Mouse (Mus musculus) heart, adult 2 months (tissue): ENCODE measurements around the gene Esyt1. TPM values are rescaled to one million over a fixed set of nuclear protein-coding genes. Genes with fewer than 3 reads are reported as not detected.

Source experiments
- DNase-seq, 2 experiments: peaks; one replicate each; pipeline ENCODE4 v3.0.0; 2021
- H3K27ac ChIP-seq: fragments of 200-600 bp; 2 replicates; pipeline ENCODE4 v1.8.1; 2022
- H3K27me3 ChIP-seq: fragments of 200-500 bp; 2 replicates; pipeline ENCODE4 v1.6.1; 2012; ENCODE audit warnings: mild to moderate bottlenecking, low read length, inconsistent platforms, mixed read lengths; ENCODE audit not compliant: control insufficient read depth, insufficient read depth
- H3K36me3 ChIP-seq: fragments of 200-500 bp; 2 replicates; pipeline ENCODE4 v1.6.1; 2012; ENCODE audit warnings: low read length, inconsistent platforms; ENCODE audit not compliant: control insufficient read depth, insufficient read depth
- H3K4me1 ChIP-seq: fragments of 200-500 bp; 2 replicates; pipeline ENCODE4 v1.6.1; 2011; ENCODE audit warnings: low read length; ENCODE audit not compliant: control insufficient read depth, insufficient read depth
- H3K4me3 ChIP-seq: fragments of 200-600 bp; 2 replicates; pipeline ENCODE4 v1.8.1; 2022
- H3K79me2 ChIP-seq: fragments of 200-500 bp; replicated peaks from 2 replicates; pipeline ENCODE4 v1.6.1; 2012; ENCODE audit warnings: mild to moderate bottlenecking, inconsistent platforms, low read length, moderate library complexity, mixed read lengths; ENCODE audit not compliant: control insufficient read depth, insufficient read depth
- H3K9ac ChIP-seq: fragments of 200-500 bp; 2 replicates; pipeline ENCODE4 v1.6.1; 2012; ENCODE audit warnings: low read depth, mild to moderate bottlenecking, control low read depth, inconsistent platforms, low read length, mixed read lengths
- CTCF ChIP-seq: fragments of 200-600 bp; IDR thresholded peaks from 2 replicates; pipeline ENCODE4 v1.8.1; 2022; ENCODE audit warnings: antibody characterized with exemption, mild to moderate bottlenecking, moderate library complexity
- EP300 ChIP-seq: fragments of 200-500 bp; IDR thresholded peaks from 2 replicates; pipeline ENCODE4 v1.6.1; 2011; ENCODE audit warnings: low read depth, low read length, control low read depth; ENCODE audit not compliant: insufficient read depth
- POLR2A ChIP-seq: fragments of 200-500 bp; IDR thresholded peaks from 2 replicates; pipeline ENCODE4 v1.6.1; 2011; ENCODE audit warnings: mild to moderate bottlenecking, low read depth, low read length, control low read depth; ENCODE audit not compliant: insufficient read depth
- WGBS: fragments of 180-500 bp; shearing (Covaris S2); methylation state at CpG from one replicate; pipeline ENCODE4 v1.1.7; 2018; 5-methylcytosine and 5-hydroxymethylcytosine counted together
- intact Hi-C: fragments of 180-260 bp; cut with DNase I; formaldehyde crosslinking; loops from one replicate; pipeline ENCODE4 v1.15.1; 2025
- polyA plus RNA-seq: library from polyadenylated mRNA; depleted of rRNA; stranded (reverse); fragments of >200 nt; gene quantifications from 2 replicates; pipeline ENCODE4 v1.2.3, GENCODE M21; 2012
- total RNA-seq, 2 experiments: library from RNA; stranded (reverse); gene quantifications; 2 replicates each; pipeline ENCODE4 v1.2.3; 2021

Esyt1 gene
- total and polyA plus RNA-seq, 3 experiments: 16.4 to 24.7 (median 17.9) TPM

DNA sequence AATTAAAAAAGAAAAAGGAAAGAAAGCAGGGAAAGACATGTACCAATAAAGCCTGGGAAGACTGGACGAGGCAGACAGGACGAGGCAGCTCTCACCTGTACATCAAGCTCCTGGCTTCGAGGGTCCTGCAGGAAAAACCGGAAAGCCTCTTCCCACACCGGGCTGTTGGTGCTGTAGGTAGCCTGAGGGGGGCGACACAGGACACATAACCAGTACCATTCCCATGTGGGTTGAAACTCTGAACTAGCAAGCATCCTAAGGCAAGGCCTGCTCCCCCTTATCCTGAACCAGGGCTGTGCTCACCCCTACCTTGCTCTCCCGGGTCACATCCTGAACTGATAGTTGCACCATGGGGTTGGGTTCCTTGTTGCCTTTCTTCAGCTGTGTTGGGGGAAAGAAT is 6.8 kb downstream of the Esyt1 start:
- Histone ChIP-seq H3K27ac (no peak overlapping the region), H3K36me3 (no peaks in the 10 kb centered on the region), H3K4me3 (no peak overlapping the region), H3K27me3 (no peaks in the 10 kb centered on the region), H3K9ac (no peak overlapping the region), H3K4me1 (no peaks in the 10 kb centered on the region), H3K79me2 (no peaks in the 10 kb centered on the region)
- TF ChIP-seq POLR2A (no peak), CTCF (peak; percentile 78), EP300 (0 out of 2 replicates have a peak, but pooled peaks have one; percentile 66)
- intact Hi-C loops: loop anchor here (1.0 kb wide), 1 partner anchor 17 kb away; no protein-coding TSS in a partner anchor
- peak; percentile 50 to 70 for DNase-seq
- 81% methylated on average over 7 of the region's 7 CpGs for WGBS

DNA sequence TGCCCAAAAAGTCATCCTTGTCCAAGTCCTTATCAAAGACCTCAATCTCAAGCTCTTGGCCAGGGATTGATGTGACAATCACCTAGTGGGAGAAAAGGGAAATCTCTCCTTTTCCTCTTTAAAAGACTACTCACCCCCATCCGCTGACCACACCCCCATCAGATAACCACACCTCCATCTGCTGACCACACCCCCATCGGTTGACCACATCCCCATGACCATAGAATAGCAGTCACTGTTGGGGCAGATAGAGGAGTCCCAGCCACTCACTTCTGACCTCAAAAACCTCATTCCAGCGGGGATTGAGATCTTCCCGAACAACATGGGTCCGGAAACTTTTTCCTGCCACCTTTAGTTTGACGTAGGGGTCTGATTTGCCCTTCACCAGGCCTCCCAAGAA is 9.0 kb downstream of the Esyt1 start:
- 59% methylated on average over 6 of the region's 6 CpGs for WGBS
- H3K36me3 ChIP-seq: no peaks in the 10 kb centered on the region
- intact Hi-C loops: no loop called here

DNA sequence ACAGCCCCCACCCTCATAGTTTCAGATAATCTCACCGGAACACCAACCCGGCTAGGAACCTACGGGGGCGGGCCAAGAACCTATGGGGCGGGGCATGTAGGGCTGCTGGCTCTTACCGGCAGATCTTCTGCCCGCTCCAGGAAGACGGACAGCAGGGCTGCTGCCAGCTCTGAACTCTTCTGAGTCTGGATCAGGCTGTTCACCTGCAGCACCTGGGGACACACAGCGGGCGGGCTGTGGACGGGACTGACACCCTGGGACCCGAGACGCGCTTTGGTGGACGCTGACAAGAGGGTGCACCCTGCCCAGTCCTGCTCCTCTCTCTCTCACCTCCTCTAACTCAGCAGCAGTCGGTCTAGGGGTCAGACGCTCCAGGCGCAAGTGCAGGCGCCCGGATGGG is 9.6 kb downstream of the Esyt1 start:
- no peaks in the 10 kb centered on the region for H3K4me1 ChIP-seq
- 81% methylated on average over 20 of the region's 20 CpGs for WGBS
- H3K4me3 ChIP-seq: no peak overlapping the region
- H3K79me2 ChIP-seq: no peaks in the 10 kb centered on the region
- intact Hi-C loops: no loop called here
- no peak overlapping the region for H3K27ac ChIP-seq
- H3K9ac ChIP-seq: no peak overlapping the region
- H3K36me3 ChIP-seq: no peaks in the 10 kb centered on the region
- no peak for DNase-seq
- no peak for TF ChIP-seq CTCF
- TF ChIP-seq EP300: no peak
- no peak for TF ChIP-seq POLR2A
- no peaks in the 10 kb centered on the region for H3K27me3 ChIP-seq

More for the DNA sequence above, 9.0 kb downstream of the Esyt1 start:
- no peaks in the 10 kb centered on the region for H3K79me2 ChIP-seq
- TF ChIP-seq CTCF: no peak
- H3K9ac ChIP-seq: no peak overlapping the region
- H3K27me3 ChIP-seq: no peaks in the 10 kb centered on the region
- H3K4me1 ChIP-seq: no peaks in the 10 kb centered on the region
- DNase-seq: no peak
- no peak overlapping the region for H3K27ac ChIP-seq
- no peak overlapping the region for H3K4me3 ChIP-seq

DNA sequence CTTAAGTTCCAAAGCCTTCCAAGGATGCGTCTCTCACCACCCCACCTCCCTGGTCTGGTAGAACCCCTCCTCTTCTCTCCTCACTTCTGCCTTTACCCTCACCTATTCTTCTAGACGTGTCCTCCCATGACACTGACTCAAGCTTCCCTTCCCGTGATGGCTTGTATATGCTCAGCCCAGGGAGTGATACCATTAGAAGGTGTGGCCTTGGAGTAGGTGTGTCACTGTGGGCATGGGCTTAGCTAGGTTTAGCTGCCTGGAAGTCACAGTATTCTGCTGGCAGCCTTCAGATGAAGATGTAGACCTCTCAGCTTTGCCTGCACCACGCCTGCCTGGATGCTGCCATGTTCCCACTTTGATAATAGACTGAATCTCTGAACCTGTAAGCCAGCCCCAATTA is 10.6 kb downstream of the Esyt1 start:
- TF ChIP-seq EP300 (no peak), CTCF (no peak), POLR2A (no peak)
- H3K36me3 ChIP-seq: no peaks in the 10 kb centered on the region
- no peak overlapping the region for H3K4me3 ChIP-seq
- H3K27me3 ChIP-seq: no peaks in the 10 kb centered on the region
- WGBS: 82% methylated on average over 4 of the region's 4 CpGs
- no peak overlapping the region for H3K9ac ChIP-seq
- H3K79me2 ChIP-seq: no peaks in the 10 kb centered on the region
- H3K27ac ChIP-seq: no peak overlapping the region
- DNase-seq: no peak
- H3K4me1 ChIP-seq: no peaks in the 10 kb centered on the region
- intact Hi-C loops: no loop called here

DNA sequence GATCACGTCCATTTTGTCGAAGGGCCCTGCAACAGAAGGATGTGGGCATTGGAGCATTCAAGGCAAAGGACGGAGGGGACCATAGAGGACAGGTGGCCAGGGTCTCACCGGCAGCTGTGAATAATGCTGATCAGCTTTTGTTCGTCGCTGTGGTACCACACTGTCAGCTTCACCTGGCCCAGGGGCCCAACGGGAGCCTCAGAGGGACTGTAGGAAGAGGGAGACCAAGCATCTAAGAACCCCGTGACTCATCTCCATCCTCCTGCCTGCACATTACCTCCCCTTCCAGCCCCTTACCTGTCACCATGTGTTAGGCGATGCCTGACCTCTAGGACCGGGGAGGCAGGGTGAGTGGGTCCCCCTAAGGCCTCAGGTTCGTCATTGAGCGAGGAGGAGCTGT is 13.9 kb downstream of the Esyt1 start:
- H3K36me3 ChIP-seq: no peaks in the 10 kb centered on the region
- WGBS: 90% methylated on average over 12 of the region's 12 CpGs
- no peak for DNase-seq
- intact Hi-C loops: no loop called here
- H3K4me3 ChIP-seq: no peak overlapping the region
- no peak overlapping the region for H3K9ac ChIP-seq
- H3K4me1 ChIP-seq: no peaks in the 10 kb centered on the region
- no peaks in the 10 kb centered on the region for H3K79me2 ChIP-seq
- H3K27ac ChIP-seq: no peak overlapping the region
- TF ChIP-seq POLR2A (no peak), EP300 (no peak), CTCF (no peak)
- no peaks in the 10 kb centered on the region for H3K27me3 ChIP-seq

DNA sequence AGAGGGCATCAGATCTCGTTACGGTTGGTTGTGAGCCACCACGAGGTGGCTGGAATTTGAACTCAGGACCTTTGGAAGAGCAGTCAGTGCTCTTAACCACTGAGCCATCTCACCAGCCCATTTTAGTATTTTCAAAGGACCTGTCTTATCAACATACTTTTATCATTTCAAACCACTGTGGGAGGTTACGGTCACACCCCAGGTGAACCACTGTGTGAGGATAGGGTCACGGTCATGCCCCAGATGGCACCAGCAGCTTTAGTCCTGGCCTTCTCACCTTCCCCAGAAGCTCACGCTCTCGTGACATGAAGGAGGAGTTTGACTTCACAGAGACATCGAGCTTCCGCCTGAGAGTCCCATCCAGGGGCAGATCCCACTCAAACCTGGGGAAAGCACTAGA is 14.5 kb downstream of the Esyt1 start:
- H3K36me3 ChIP-seq: no peaks in the 10 kb centered on the region
- WGBS: 94% methylated on average over 9 of the region's 9 CpGs

More for the DNA sequence above, 14.5 kb downstream of the Esyt1 start:
- DNase-seq: no peak
- no peak for TF ChIP-seq EP300
- TF ChIP-seq POLR2A: no peak
- no peak for TF ChIP-seq CTCF
- Histone ChIP-seq H3K27me3 (no peaks in the 10 kb centered on the region), H3K4me1 (no peaks in the 10 kb centered on the region), H3K4me3 (no peak overlapping the region), H3K79me2 (no peaks in the 10 kb centered on the region), H3K27ac (no peak overlapping the region), H3K9ac (no peak overlapping the region)
- intact Hi-C loops: no loop called here
